Mouse (Mus musculus): ENCODE data around the gene Fam169b. TPM values are rescaled to one million over a fixed set of nuclear protein-coding genes. Genes with fewer than 3 reads are reported as not detected.
"Not testable (repeated sequence)": the region's sequence is repeated elsewhere in the genome, so short reads cannot be mapped to it uniquely, and the experiment has no call there.

Gene Fam169b
- polyA plus RNA-seq, 1 experiment from 2014 or later, result 2.0 TPM

DNA sequence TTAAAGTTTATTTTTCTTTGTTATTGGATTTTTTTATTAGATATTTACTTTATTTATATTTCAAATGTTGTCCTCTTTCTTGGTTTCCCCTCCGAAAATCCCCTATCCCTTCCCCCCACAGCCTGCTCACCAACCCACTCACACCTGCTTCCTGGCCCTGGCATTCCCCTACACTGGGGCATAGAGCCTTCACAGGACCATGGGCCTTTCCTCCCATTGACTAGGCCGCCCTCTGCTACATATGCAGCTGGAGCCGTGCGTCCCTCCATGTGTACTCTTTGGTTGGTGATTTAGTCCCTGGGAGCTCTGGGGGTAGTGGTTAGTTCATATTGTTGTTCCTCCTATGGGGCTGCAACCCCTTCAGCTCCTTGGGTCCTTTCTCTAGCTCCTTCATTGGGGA is 14.4 kb downstream of the Fam169b start:
- not testable (repeated sequence) for H3K4me1 ChIP-seq (ENCODE audit: control insufficient read depth, insufficient read depth, low read length); H3K9ac ChIP-seq (replicated peaks; ENCODE audit: low read length); H3K4me2 ChIP-seq (ENCODE audit: low read depth, low read length); H3K4me3 ChIP-seq (ENCODE audit: low read depth, low read length); ATAC-seq (replicated peaks; ENCODE audit: insufficient number of reproducible peaks, low FRiP score, low TSS enrichment, low read depth); H3K36me3 ChIP-seq (replicated peaks; ENCODE audit: control insufficient read depth, insufficient read depth, low read depth, low read length); DNase-seq (ENCODE audit: low spot score); H3K27me3 ChIP-seq (ENCODE audit: control insufficient read depth, insufficient read depth, low read length); H3K9me3 ChIP-seq (replicated peaks; ENCODE audit: control insufficient read depth, low read length); H3K27ac ChIP-seq (replicated peaks; ENCODE audit: low read depth, low read length)
- WGBS, result 86% methylated on average over 4 of the region's 4 CpGs

DNA sequence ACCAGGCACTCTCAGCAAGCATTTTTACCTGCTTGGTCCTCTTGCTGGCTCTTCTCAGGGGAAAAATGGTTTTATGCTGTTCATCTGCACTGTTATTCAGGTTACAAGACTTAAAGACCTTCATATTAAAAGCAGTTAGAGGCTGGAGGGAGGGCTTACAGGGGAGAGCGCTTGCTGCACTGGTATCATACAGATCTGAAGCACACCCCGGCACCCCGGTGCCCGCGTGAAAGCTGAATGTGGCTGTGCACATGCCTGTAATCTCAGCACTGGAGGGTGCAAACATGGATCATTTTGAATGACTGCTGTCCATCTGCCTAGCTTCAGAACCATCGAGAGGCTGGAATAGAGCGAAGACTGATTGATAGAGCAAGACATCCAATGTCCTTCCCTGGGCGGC is 15.4 kb downstream of the Fam169b start:
- Histone ChIP-seq H3K27ac (replicated peaks; ENCODE audit: low read depth, low read length) (no peak overlapping the region), H3K9ac (replicated peaks; ENCODE audit: low read length) (no peak overlapping the region), H3K4me1 (ENCODE audit: control insufficient read depth, insufficient read depth, low read length) (no peaks in the 10 kb centered on the region), H3K4me3 (ENCODE audit: low read depth, low read length) (no peak overlapping the region), H3K27me3 (ENCODE audit: control insufficient read depth, insufficient read depth, low read length) (no peaks in the 10 kb centered on the region), H3K36me3 (replicated peaks; ENCODE audit: control insufficient read depth, insufficient read depth, low read depth, low read length) (no peaks in the 10 kb centered on the region), H3K4me2 (ENCODE audit: low read depth, low read length) (no peak overlapping the region), H3K9me3 (replicated peaks; ENCODE audit: control insufficient read depth, low read length) (no peaks in the 10 kb centered on the region)
- DNase-seq (ENCODE audit: low spot score) (no peak), ATAC-seq (replicated peaks; ENCODE audit: insufficient number of reproducible peaks, low FRiP score, low TSS enrichment, low read depth) (no peak)
- WGBS, result 96% methylated on average over 8 of the region's 8 CpGs

DNA sequence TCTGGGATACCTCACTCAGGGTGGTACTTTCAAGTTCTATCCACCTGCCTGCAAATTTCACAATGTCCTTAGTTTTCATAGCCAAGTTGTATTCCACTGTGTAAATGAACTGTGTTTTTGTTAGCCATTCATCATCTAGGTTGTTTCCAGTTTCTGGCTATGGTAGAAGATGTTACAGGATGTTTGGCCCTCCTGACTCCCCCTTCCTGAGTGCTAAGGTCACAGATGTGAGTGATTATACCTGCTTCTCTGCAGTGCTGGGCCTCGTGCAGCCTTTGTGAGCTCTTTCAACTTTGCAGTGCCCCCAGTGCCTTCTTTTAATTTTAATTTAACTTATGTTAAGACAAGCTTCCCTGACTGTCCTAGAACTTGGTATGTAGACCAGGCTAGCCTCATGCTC is 18.0 kb downstream of the Fam169b start:
- H3K4me2 ChIP-seq (ENCODE audit: low read depth, low read length), result no peak overlapping the region

DNA sequence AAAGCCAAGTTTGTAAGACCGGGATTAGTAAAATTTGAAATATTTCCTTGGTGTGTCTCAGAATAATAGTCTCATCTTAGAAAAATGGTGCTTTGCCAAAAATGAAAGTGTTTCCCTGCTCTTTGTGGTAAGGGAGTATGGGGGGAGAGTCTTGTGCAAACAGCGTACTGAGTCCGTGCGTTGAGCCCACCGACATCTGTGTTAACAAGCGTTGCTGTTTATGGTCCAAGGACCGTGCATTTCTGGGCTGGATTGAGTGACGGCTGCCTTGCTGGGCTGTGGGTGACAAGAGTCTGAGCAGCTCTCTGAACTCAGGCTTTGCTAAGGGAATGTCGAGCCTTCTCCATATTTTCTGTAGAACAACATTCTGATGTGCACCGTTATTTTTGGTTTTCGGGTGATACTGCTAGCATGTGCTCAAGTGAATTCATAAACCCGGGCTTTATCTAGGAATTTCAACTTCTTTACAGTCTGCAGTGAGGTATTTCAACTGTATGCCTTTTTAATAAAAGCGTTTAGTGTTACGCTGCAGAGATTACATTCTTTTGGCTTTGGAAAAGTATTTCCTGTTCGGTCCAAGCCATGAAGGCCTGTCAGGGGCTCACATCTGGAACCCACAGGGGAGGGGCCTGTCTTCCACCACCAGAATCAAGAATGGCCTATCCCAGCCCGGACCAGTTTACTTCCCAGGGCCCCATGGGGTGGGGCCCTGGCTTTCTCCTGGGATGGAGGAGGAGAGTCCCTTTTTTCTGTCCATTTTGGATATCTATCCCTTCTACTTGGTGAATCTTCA is 20.6 kb downstream of the Fam169b start:
- no peak overlapping the region for H3K4me2 ChIP-seq (ENCODE audit: low read depth, low read length)
- H3K9ac ChIP-seq (replicated peaks; ENCODE audit: low read length), result no peak overlapping the region
- no peaks in the 10 kb centered on the region for H3K27me3 ChIP-seq (ENCODE audit: control insufficient read depth, insufficient read depth, low read length)
- H3K36me3 ChIP-seq (replicated peaks; ENCODE audit: control insufficient read depth, insufficient read depth, low read depth, low read length), result no peaks in the 10 kb centered on the region
- peak overlapping the region; percentile 43 for H3K27ac ChIP-seq (replicated peaks; ENCODE audit: low read depth, low read length)
- WGBS, result 53% methylated on average over 16 of the region's 16 CpGs
- peak; percentile 28 for DNase-seq (ENCODE audit: low spot score)
- ATAC-seq (replicated peaks; ENCODE audit: insufficient number of reproducible peaks, low FRiP score, low TSS enrichment, low read depth), result no peak; the same call in 1 of the 2 replicates
- no peaks in the 10 kb centered on the region for H3K4me1 ChIP-seq (ENCODE audit: control insufficient read depth, insufficient read depth, low read length)
- no peak overlapping the region for H3K4me3 ChIP-seq (ENCODE audit: low read depth, low read length)
- H3K9me3 ChIP-seq (replicated peaks; ENCODE audit: control insufficient read depth, low read length), result no peaks in the 10 kb centered on the region

More for the DNA sequence above, 18.0 kb downstream of the Fam169b start:
- no peak overlapping the region for H3K9ac ChIP-seq (replicated peaks; ENCODE audit: low read length)
- no peaks in the 10 kb centered on the region for H3K27me3 ChIP-seq (ENCODE audit: control insufficient read depth, insufficient read depth, low read length)
- H3K36me3 ChIP-seq (replicated peaks; ENCODE audit: control insufficient read depth, insufficient read depth, low read depth, low read length), result no peaks in the 10 kb centered on the region
- no peaks in the 10 kb centered on the region for H3K4me1 ChIP-seq (ENCODE audit: control insufficient read depth, insufficient read depth, low read length)
- WGBS, result 37% methylated on average over 1 of the region's 1 CpGs
- no peaks in the 10 kb centered on the region for H3K9me3 ChIP-seq (replicated peaks; ENCODE audit: control insufficient read depth, low read length)
- no peak overlapping the region for H3K4me3 ChIP-seq (ENCODE audit: low read depth, low read length)
- ATAC-seq (replicated peaks; ENCODE audit: insufficient number of reproducible peaks, low FRiP score, low TSS enrichment, low read depth) (no peak), DNase-seq (ENCODE audit: low spot score) (no peak)
- no peak overlapping the region for H3K27ac ChIP-seq (replicated peaks; ENCODE audit: low read depth, low read length)

DNA sequence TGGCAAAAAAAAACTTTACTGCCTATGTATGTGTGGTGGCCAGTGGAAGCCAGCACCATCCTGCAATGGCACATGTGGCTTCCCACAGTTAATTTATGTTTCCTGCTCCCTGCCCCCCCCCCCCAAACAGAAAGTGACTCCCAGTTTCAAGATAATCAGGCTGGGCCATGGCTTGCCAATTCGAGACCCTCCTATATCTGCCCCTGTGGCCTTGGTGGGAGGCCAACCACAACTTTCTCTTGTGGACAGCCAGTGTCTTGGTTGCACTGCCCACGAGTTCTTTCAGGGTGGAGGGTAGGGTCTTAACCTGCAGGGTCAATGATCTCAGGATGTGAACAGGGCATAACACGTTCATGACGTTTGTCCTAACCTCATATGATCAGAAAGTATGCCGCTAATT is 22.8 kb downstream of the Fam169b start:
- 79% methylated on average over 5 of the region's 5 CpGs for WGBS
- Histone ChIP-seq H3K36me3 (replicated peaks; ENCODE audit: control insufficient read depth, insufficient read depth, low read depth, low read length) (no peaks in the 10 kb centered on the region), H3K4me2 (ENCODE audit: low read depth, low read length) (no peak overlapping the region), H3K4me1 (ENCODE audit: control insufficient read depth, insufficient read depth, low read length) (no peaks in the 10 kb centered on the region), H3K9ac (replicated peaks; ENCODE audit: low read length) (no peak overlapping the region), H3K4me3 (ENCODE audit: low read depth, low read length) (no peak overlapping the region), H3K27me3 (ENCODE audit: control insufficient read depth, insufficient read depth, low read length) (no peaks in the 10 kb centered on the region), H3K9me3 (replicated peaks; ENCODE audit: control insufficient read depth, low read length) (no peaks in the 10 kb centered on the region), H3K27ac (replicated peaks; ENCODE audit: low read depth, low read length) (no peak overlapping the region)
- no peak for ATAC-seq (replicated peaks; ENCODE audit: insufficient number of reproducible peaks, low FRiP score, low TSS enrichment, low read depth)
- DNase-seq (ENCODE audit: low spot score), result no peak

DNA sequence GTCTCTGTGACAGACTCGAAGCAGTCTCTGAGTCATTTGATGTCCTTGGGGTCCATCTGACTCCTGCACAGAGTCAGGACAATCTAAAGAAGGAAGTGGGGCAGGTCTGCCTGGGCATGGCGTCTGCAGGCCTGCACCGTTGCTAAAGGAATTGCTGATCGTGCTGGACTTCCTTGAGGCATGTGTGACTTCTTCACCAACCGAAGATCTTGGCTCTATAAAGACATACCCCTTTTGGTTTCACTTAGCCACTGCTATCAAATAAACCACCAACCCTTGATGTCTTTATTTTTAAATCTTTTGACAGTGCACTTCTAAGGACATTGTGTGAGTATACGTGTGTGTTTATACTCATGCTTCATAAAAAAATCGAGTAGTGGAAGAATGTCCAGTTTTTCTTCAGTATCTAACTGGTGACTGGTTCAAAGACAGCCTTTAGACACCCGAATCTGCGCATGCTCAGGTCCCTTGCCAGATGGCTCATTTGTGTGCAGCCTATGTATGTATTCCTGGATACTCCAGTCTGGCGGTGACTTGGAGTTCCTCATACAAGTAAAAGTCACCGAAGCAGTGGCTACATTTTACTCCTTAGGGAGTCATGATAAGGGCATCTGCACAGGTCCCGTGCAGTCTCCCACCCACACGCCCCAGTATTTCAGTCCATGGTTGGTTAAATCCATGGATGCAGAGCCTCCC is 24.9 kb downstream of the Fam169b start:
- no peaks in the 10 kb centered on the region for H3K27me3 ChIP-seq (ENCODE audit: control insufficient read depth, insufficient read depth, low read length)
- WGBS, result 86% methylated on average over 13 of the region's 13 CpGs
- no peaks in the 10 kb centered on the region for H3K4me1 ChIP-seq (ENCODE audit: control insufficient read depth, insufficient read depth, low read length)
- H3K27ac ChIP-seq (replicated peaks; ENCODE audit: low read depth, low read length), result no peak overlapping the region
- H3K9ac ChIP-seq (replicated peaks; ENCODE audit: low read length), result no peak overlapping the region
- no peak overlapping the region for H3K4me3 ChIP-seq (ENCODE audit: low read depth, low read length)
- no peak overlapping the region for H3K4me2 ChIP-seq (ENCODE audit: low read depth, low read length)
- no peaks in the 10 kb centered on the region for H3K9me3 ChIP-seq (replicated peaks; ENCODE audit: control insufficient read depth, low read length)
- H3K36me3 ChIP-seq (replicated peaks; ENCODE audit: control insufficient read depth, insufficient read depth, low read depth, low read length), result no peaks in the 10 kb centered on the region
- no peak for DNase-seq (ENCODE audit: low spot score)
- ATAC-seq (replicated peaks; ENCODE audit: insufficient number of reproducible peaks, low FRiP score, low TSS enrichment, low read depth), result no peak

DNA sequence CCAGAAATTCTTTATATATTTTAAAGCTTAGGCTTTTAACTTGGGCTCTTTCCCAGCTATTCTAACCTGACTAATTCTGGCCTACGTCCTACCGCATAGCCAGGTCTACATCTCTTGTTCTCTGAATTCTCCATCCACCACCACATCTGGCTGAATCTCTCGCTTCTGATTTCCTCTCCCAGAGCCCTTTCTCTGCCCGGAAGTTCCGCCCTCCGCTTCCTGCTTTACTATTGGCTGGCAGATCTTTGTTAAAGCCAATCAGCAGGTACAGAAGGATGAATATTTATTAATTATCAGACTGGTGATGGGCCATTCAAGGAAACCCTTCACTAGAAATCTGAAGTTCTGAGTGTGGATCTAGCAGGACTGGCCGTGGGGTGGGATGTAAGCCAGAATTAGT is 27.5 kb downstream of the Fam169b start:
- ATAC-seq (replicated peaks; ENCODE audit: insufficient number of reproducible peaks, low FRiP score, low TSS enrichment, low read depth) (no peak), DNase-seq (ENCODE audit: low spot score) (no peak)
- H3K27me3 ChIP-seq (ENCODE audit: control insufficient read depth, insufficient read depth, low read length), result no peaks in the 10 kb centered on the region
- 76% methylated on average over 7 of the region's 7 CpGs for WGBS
- no peak overlapping the region for H3K27ac ChIP-seq (replicated peaks; ENCODE audit: low read depth, low read length)
- H3K36me3 ChIP-seq (replicated peaks; ENCODE audit: control insufficient read depth, insufficient read depth, low read depth, low read length), result no peaks in the 10 kb centered on the region
- no peaks in the 10 kb centered on the region for H3K9me3 ChIP-seq (replicated peaks; ENCODE audit: control insufficient read depth, low read length)
- no peak overlapping the region for H3K9ac ChIP-seq (replicated peaks; ENCODE audit: low read length)
- no peaks in the 10 kb centered on the region for H3K4me1 ChIP-seq (ENCODE audit: control insufficient read depth, insufficient read depth, low read length)
- H3K4me2 ChIP-seq (ENCODE audit: low read depth, low read length), result no peak overlapping the region
- no peak overlapping the region for H3K4me3 ChIP-seq (ENCODE audit: low read depth, low read length)

Data from embryonic facial prominence, embryonic 11.5 days (tissue).